ENCODE assay signal across 8 mouse cellular contexts in the genomic region with DNA sequence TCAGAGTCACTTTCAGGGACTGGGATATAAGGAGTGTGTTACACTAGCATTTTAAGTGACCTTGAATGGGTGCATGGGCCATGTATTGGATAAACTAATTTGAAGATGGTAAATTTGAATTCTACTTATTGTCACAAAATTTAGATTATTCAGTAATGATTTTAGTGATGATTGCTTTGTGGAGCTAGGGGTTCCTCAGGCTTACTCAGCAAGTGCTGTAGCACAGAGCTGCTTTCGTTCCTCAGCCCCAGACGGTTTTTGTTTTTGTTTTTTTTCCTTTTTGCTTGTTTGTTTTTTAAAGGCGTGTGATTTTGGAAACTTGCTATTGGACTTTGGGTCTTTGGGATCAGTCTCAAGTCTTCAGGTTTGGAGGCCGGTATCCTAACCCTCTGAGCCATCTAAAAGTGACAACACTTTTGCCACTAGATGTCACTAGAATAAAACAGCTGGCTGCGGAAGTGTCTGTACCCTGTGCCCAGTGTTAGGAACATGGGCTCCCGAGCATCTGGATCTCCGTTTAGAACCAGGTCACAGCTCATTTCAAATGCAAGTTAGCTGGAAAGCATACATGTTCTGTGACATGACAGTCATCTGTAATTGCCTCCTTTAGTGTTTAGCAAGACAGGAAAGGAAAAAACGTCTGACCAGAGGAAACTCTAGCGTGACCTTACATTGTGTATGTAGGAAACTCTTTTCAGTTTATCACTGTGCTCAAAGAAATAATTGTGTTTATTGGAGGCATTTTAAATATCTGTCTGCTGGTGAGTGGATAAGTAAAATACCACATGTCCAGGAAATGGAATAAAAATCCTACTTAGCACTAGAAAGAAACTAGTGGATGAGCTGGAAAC. TPM values are rescaled to one million over a fixed set of nuclear protein-coding genes. Genes with fewer than 3 reads are reported as not detected.
A peak's percentile ranks its signal among the peaks of the same experiment; 100 is the strongest.
DNase-seq lines count a peak whose midpoint lies in the region; ATAC-seq and TF ChIP-seq lines count a peak whose summit lies in the region.

No protein-coding gene starts in this region.

- TF ChIP-seq CTCF in liver, adult 2 months (IDR thresholded peaks at IDR 0.05; ENCODE audit: low read depth, low read length), result peak; percentile 57

- WGBS in embryonic facial prominence, embryonic 12.5 days, result 22% methylated on average over 9 of the region's 9 CpGs
- 19% methylated on average over 9 of the region's 9 CpGs for WGBS in heart, embryonic 12.5 days
- 16% methylated on average over 9 of the region's 9 CpGs for WGBS in liver, adult 2 months

- H3K4me1 ChIP-seq in embryonic facial prominence, embryonic 12.5 days, result peaks cover 5% of the 10 kb centered on the region; the same call in 1 of the 2 replicates
- peaks cover 10% of the 10 kb centered on the region for H3K4me1 ChIP-seq in heart, embryonic 12.5 days (replicated peaks)
- H3K4me1 ChIP-seq in liver, adult 2 months (ENCODE audit: control insufficient read depth, insufficient read depth, low read length), result peaks cover 11% of the 10 kb centered on the region

- H3K36me3 ChIP-seq in embryonic facial prominence, embryonic 12.5 days, result no peaks in the 10 kb centered on the region
- no peaks in the 10 kb centered on the region for H3K36me3 ChIP-seq in heart, embryonic 12.5 days
- no peaks in the 10 kb centered on the region for H3K36me3 ChIP-seq in liver, adult 2 months (ENCODE audit: control insufficient read depth, insufficient read depth, low read length)

- no peaks in the 10 kb centered on the region; the same call in 1 of the 2 replicates for H3K79me2 ChIP-seq in liver, adult 2 months (ENCODE audit: control insufficient read depth, insufficient read depth, low read length)

- peak; percentile 29 to 34 for DNase-seq in CD8-positive naive resting alpha-beta T cell, adult 2 months (ENCODE audit: low read depth in 2 of 2, low spot score in 2 of 2)
- peak; percentile 23 for DNase-seq in adrenal gland, postnatal 25 days
- DNase-seq in kidney, adult 9 months, result peak; percentile 87
- DNase-seq in liver, adult 2 months (ENCODE audit: extremely low read depth, low read depth, low spot score), result peak; percentile 77
- peak; percentile 7 to 55 for DNase-seq in thymus, postnatal 10 days (ENCODE audit: low spot score in 2 of 2)

- H3K9me3 ChIP-seq in embryonic facial prominence, embryonic 12.5 days, result no peaks in the 10 kb centered on the region
- no peaks in the 10 kb centered on the region for H3K9me3 ChIP-seq in heart, embryonic 12.5 days (replicated peaks)

- no peak for TF ChIP-seq POLR2A in liver, adult 2 months (IDR thresholded peaks at IDR 0.05; ENCODE audit: extremely low read depth, insufficient read depth, low read length)

- H3K27me3 ChIP-seq in embryonic facial prominence, embryonic 12.5 days, result no peaks in the 10 kb centered on the region
- H3K27me3 ChIP-seq in heart, embryonic 12.5 days (replicated peaks), result no peaks in the 10 kb centered on the region
- no peaks in the 10 kb centered on the region for H3K27me3 ChIP-seq in liver, adult 2 months (ENCODE audit: control insufficient read depth, insufficient read depth, low read length)

- H3K9ac ChIP-seq in embryonic facial prominence, embryonic 12.5 days, result no peak overlapping the region
- H3K9ac ChIP-seq in heart, embryonic 12.5 days, result no peak overlapping the region
- H3K9ac ChIP-seq in liver, adult 2 months (ENCODE audit: low read depth, low read length), result no peak overlapping the region

- H3K27ac ChIP-seq in embryonic facial prominence, embryonic 12.5 days, result no peak overlapping the region
- H3K27ac ChIP-seq in heart, embryonic 12.5 days (ENCODE audit: poor library complexity, severe bottlenecking), result no peak overlapping the region
- H3K27ac ChIP-seq in liver, adult 2 months (replicated peaks; ENCODE audit: insufficient read depth, low read depth, low read length), result no peak overlapping the region

- no peak overlapping the region for H3K4me2 ChIP-seq in embryonic facial prominence, embryonic 12.5 days (replicated peaks)
- 0 out of 2 replicates have a peak overlapping the region, but pooled peaks have one; percentile 8 for H3K4me2 ChIP-seq in heart, embryonic 12.5 days

- H3K4me3 ChIP-seq in embryonic facial prominence, embryonic 12.5 days, result no peak overlapping the region
- H3K4me3 ChIP-seq in heart, embryonic 12.5 days, result no peak overlapping the region
- H3K4me3 ChIP-seq in liver, adult 2 months (ENCODE audit: insufficient read depth, low read depth, low read length), result no peak overlapping the region

- peak; percentile 88; the same call in 1 of the 2 replicates for ATAC-seq in embryonic facial prominence, embryonic 12.5 days (ENCODE audit: insufficient number of reproducible peaks, insufficient read depth, low FRiP score, low TSS enrichment)
- peak; percentile 86 for ATAC-seq in heart, embryonic 12.5 days (ENCODE audit: insufficient number of reproducible peaks, low FRiP score)
- ATAC-seq in monocyte, adult 5-6 weeks (replicated peaks; ENCODE audit: insufficient number of reproducible peaks, low FRiP score, low TSS enrichment, poor library complexity, severe bottlenecking), result peak; percentile 78

RNA-seq across cellular contexts. Expression of a gene that starts 20.0 kb away (rescaled TPM):
- total RNA-seq in adrenal gland, postnatal 25 days (2021), result 16.3 and 17.5 TPM in 2 replicates
- 21.1 and 21.9 TPM in 2 replicates for polyA plus RNA-seq in embryonic facial prominence, embryonic 12.5 days (2016; fragmentation: Nextera tagmentation; extraction: Ambion mirVana)
- 14.7 and 14.8 TPM in 2 replicates for polyA plus RNA-seq in heart, embryonic 12.5 days (2016; fragmentation: Nextera tagmentation; extraction: Ambion mirVana)
- total RNA-seq in liver, adult 2 months (2014; rRNA removed), result 5.7 and 6.6 TPM in 2 replicates
- 11.5 and 12.4 TPM in 2 replicates for polyA plus RNA-seq in liver, adult 2 months (2012; rRNA removed)
- total RNA-seq in monocyte, adult 5-6 weeks (2017), result 6.4 to 10.1 TPM (median 10.1 TPM) in 3 replicates

RNA-seq across cellular contexts. Expression of a gene that starts 27.0 kb away (rescaled TPM):
- total RNA-seq in adrenal gland, postnatal 25 days (2021), result 3.7 and 5.5 TPM in 2 replicates
- polyA plus RNA-seq in embryonic facial prominence, embryonic 12.5 days (2016; fragmentation: Nextera tagmentation; extraction: Ambion mirVana), result 0.75 and 1.2 TPM in 2 replicates
- polyA plus RNA-seq in heart, embryonic 12.5 days (2016; fragmentation: Nextera tagmentation; extraction: Ambion mirVana), result 6.9 and 7.1 TPM in 2 replicates
- total RNA-seq in liver, adult 2 months (2014; rRNA removed), result 1.0 TPM in 2 replicates
- 0.70 and 0.83 TPM in 2 replicates for polyA plus RNA-seq in liver, adult 2 months (2012; rRNA removed)
- 0.68 to 1.8 TPM (median 0.96 TPM) in 3 replicates for total RNA-seq in monocyte, adult 5-6 weeks (2017)

Comparison
In these comparisons a context has a peak if more than half of its experiments do, and no peak if none do; other contexts are left out.
1. DNase-seq: peak in every context shown above with its lines; median percentile 87 in kidney, adult 9 months; 77 in liver, adult 2 months; 32 in CD8-positive naive resting alpha-beta T cell, adult 2 months; 31 in thymus, postnatal 10 days; 23 in adrenal gland, postnatal 25 days.